Mouse (Mus musculus) heart, postnatal 0 days (tissue): Measurements from ENCODE around the gene Sebox. TPM values are rescaled to one million over a fixed set of nuclear protein-coding genes. Genes with fewer than 3 reads are reported as not detected.

ENCODE experiments used
- ATAC-seq: fragments of 200-750 bp; cut with Nextera tagmentation; 2 replicates; pipeline ENCODE4 v1.8.0; 2017; ENCODE audit warnings: low read depth, moderate number of reproducible peaks, moderate library complexity; ENCODE audit not compliant: insufficient read depth
- DNase-seq: peaks from one replicate; pipeline ENCODE4 v3.0.0-alpha.2; 2016; ENCODE audit warnings: low spot score
- H3K27ac ChIP-seq: fragments of 300-500 bp; sonication (generic); 2 replicates; pipeline ENCODE4 v1.5.1; 2014; ENCODE audit warnings: low read depth, mild to moderate bottlenecking
- H3K27me3 ChIP-seq: fragments of 300-500 bp; sonication (generic); 2 replicates; pipeline ENCODE4 v1.6.1; 2014; ENCODE audit warnings: low read length, mixed read lengths; ENCODE audit not compliant: control insufficient read depth, insufficient read depth
- H3K36me3 ChIP-seq: fragments of 300-500 bp; sonication (generic); replicated peaks from 2 replicates; pipeline ENCODE4 v1.6.1; 2014; ENCODE audit warnings: low read length, mixed read lengths; ENCODE audit not compliant: control insufficient read depth, insufficient read depth
- H3K4me1 ChIP-seq: fragments of 300-500 bp; sonication (generic); 2 replicates; pipeline ENCODE4 v1.6.1; 2014; ENCODE audit warnings: antibody characterized with exemption; ENCODE audit not compliant: control insufficient read depth, insufficient read depth
- H3K4me2 ChIP-seq: fragments of 300-500 bp; sonication (generic); 2 replicates; pipeline ENCODE4 v1.6.1; 2014; ENCODE audit warnings: low read depth, mild to moderate bottlenecking, low read length, moderate library complexity
- H3K4me3 ChIP-seq: fragments of 300-500 bp; sonication (generic); 2 replicates; pipeline ENCODE4 v1.5.1; 2014; ENCODE audit warnings: low read depth, low read length
- H3K9ac ChIP-seq: fragments of 300-500 bp; sonication (generic); replicated peaks from 2 replicates; pipeline ENCODE4 v1.6.1; 2014; ENCODE audit warnings: low read depth, low read length, mixed read lengths
- H3K9me3 ChIP-seq: fragments of 300-500 bp; sonication (generic); replicated peaks from 2 replicates; pipeline ENCODE4 v1.6.1; 2016; ENCODE audit warnings: low read length; ENCODE audit not compliant: control insufficient read depth
- CTCF ChIP-seq: IDR thresholded peaks from 2 replicates; pipeline ENCODE4 v1.5.1; 2016; ENCODE audit warnings: antibody characterized with exemption, control low read depth, low read depth
- EP300 ChIP-seq: IDR thresholded peaks from 2 replicates; pipeline ENCODE4 v1.6.1; 2016; ENCODE audit warnings: antibody characterized with exemption, low read depth
- WGBS: fragments of 180-500 bp; shearing (Covaris S2); extraction: QIAGEN DNeasy Blood & Tissue Kit; methylation state at CpG from one replicate; pipeline ENCODE4 v1.1.7; 2014; 5-methylcytosine and 5-hydroxymethylcytosine counted together
- polyA plus RNA-seq: library from polyadenylated mRNA; unstranded; fragments of >200 nt; fragmentation: Nextera tagmentation; extraction: Ambion mirVana; gene quantifications from 2 replicates; pipeline ENCODE4 v1.2.1, GENCODE M21; 2015
- total RNA-seq: library from RNA; depleted of rRNA; stranded (reverse); fragments of >200 nt; gene quantifications from 2 replicates; pipeline ENCODE4 v1.2.3, GENCODE M21; 2014; ENCODE audit warnings: low replicate concordance; rRNA removed

Gene Sebox
- not detected in 2 replicates for total RNA-seq
- polyA plus RNA-seq: not detected in 2 replicates

GRCm38 (mm10) chr11:78502909-78503650 is at the start of gene Sebox:
TSS of gene Sebox (plus strand) at chr11:78503447.
- ATAC-seq (no peak), DNase-seq (no peak)
- TF ChIP-seq CTCF (no peak), EP300 (no peak)
- peaks cover 33% of the 10 kb centered on the region for H3K27me3 ChIP-seq
- no peak within 1 kb of the TSS for H3K27ac ChIP-seq
- 59% methylated on average over 7 of the region's 7 CpGs for WGBS
- H3K4me3 ChIP-seq: no peak within 1 kb of the TSS
- peaks cover 15% of the 10 kb centered on the region for H3K36me3 ChIP-seq
- H3K4me1 ChIP-seq: no peaks in the 10 kb centered on the region
- H3K4me2 ChIP-seq: no peak within 1 kb of the TSS
- H3K9ac ChIP-seq: no peak within 1 kb of the TSS
- no peaks in the 10 kb centered on the region for H3K9me3 ChIP-seq

- Histone ChIP-seq H3K27ac (no peak overlapping the region), H3K4me3 (no peak overlapping the region), H3K36me3 (no peaks in the 10 kb centered on the region), H3K9ac (no peak overlapping the region), H3K27me3 (peaks cover 4% of the 10 kb centered on the region; the same call in 1 of the 2 replicates), H3K4me1 (no peaks in the 10 kb centered on the region), H3K9me3 (no peaks in the 10 kb centered on the region), H3K4me2 (no peak overlapping the region)
- 14% methylated on average over 4 of the region's 4 CpGs for WGBS
- no peak for DNase-seq
- ATAC-seq: no peak
- peak; percentile 89 for TF ChIP-seq CTCF
- TF ChIP-seq EP300: no peak
Observed at GRCm38 (mm10) chr11:78453675-78454074, 49.6 kb upstream of the Sebox start.

GRCm38 (mm10) chr11:78454276-78454675 is 49.0 kb upstream of the Sebox start:
- no peak for ATAC-seq

GRCm38 (mm10) chr11:78455308-78455707 is 47.9 kb upstream of the Sebox start:
- Histone ChIP-seq H3K27ac (no peak overlapping the region), H3K36me3 (no peaks in the 10 kb centered on the region), H3K27me3 (peaks cover 4% of the 10 kb centered on the region; the same call in 1 of the 2 replicates), H3K4me2 (no peak overlapping the region), H3K9ac (no peak overlapping the region), H3K9me3 (no peaks in the 10 kb centered on the region), H3K4me3 (no peak overlapping the region), H3K4me1 (no peaks in the 10 kb centered on the region)
- DNase-seq (no peak), ATAC-seq (no peak)
- 30% methylated on average over 5 of the region's 5 CpGs for WGBS
- TF ChIP-seq EP300 (no peak), CTCF (peak; percentile 62)

More at GRCm38 (mm10) chr11:78454276-78454675, 49.0 kb upstream of the Sebox start:
- no peak overlapping the region for H3K27ac ChIP-seq
- 59% methylated on average over 7 of the region's 7 CpGs for WGBS
- H3K4me3 ChIP-seq: no peak overlapping the region
- H3K4me2 ChIP-seq: no peak overlapping the region
- H3K36me3 ChIP-seq: no peaks in the 10 kb centered on the region
- TF ChIP-seq EP300 (no peak), CTCF (no peak)
- H3K27me3 ChIP-seq: peaks cover 4% of the 10 kb centered on the region; the same call in 1 of the 2 replicates
- H3K4me1 ChIP-seq: no peaks in the 10 kb centered on the region
- no peaks in the 10 kb centered on the region for H3K9me3 ChIP-seq
- no peak overlapping the region for H3K9ac ChIP-seq
- no peak for DNase-seq

GRCm38 (mm10) chr11:78458740-78459139 is 44.5 kb upstream of the Sebox start:
- DNase-seq (no peak), ATAC-seq (no peak)
- WGBS: 79% methylated on average over 17 of the region's 17 CpGs
- H3K4me3 ChIP-seq: no peak overlapping the region
- H3K4me1 ChIP-seq: no peaks in the 10 kb centered on the region
- no peak overlapping the region for H3K9ac ChIP-seq
- H3K9me3 ChIP-seq: no peaks in the 10 kb centered on the region
- TF ChIP-seq CTCF (no peak), EP300 (no peak)
- H3K27me3 ChIP-seq: peaks cover 4% of the 10 kb centered on the region; the same call in 1 of the 2 replicates
- H3K36me3 ChIP-seq: no peaks in the 10 kb centered on the region
- H3K27ac ChIP-seq: no peak overlapping the region
- no peak overlapping the region for H3K4me2 ChIP-seq
